Mouse (Mus musculus) bone marrow macrophage, adult 2 months (primary cell): ENCODE measurements around the gene Ctr9.

ENCODE experiments used
- CTCF ChIP-seq: IDR thresholded peaks from 2 replicates; pipeline ENCODE4 v1.5.1; 2012; ENCODE audit warnings: low read depth, mild to moderate bottlenecking, low read length, moderate library complexity
- POLR2A ChIP-seq: IDR thresholded peaks from 2 replicates; pipeline ENCODE4 v1.6.1; 2012; ENCODE audit warnings: mild to moderate bottlenecking, low read depth, low read length, borderline replicate concordance

- no peak for TF ChIP-seq CTCF
- TF ChIP-seq POLR2A = no peak
These were observed 27.4 kb downstream of the Ctr9 start for GRCm38 (mm10) chr7:111055984-111056657.
